Mouse (Mus musculus): ENCODE results near the gene Scrg1. TPM values are rescaled to one million over a fixed set of nuclear protein-coding genes. Genes with fewer than 3 reads are reported as not detected.

The Scrg1 gene
- polyA plus RNA-seq, 1 experiment from 2014 or later = 0.74 TPM

- no peaks in the 10 kb centered on the region for H3K9me3 ChIP-seq (replicated peaks; ENCODE audit: control insufficient read depth, low read length)
- no peaks in the 10 kb centered on the region for H3K4me1 ChIP-seq (ENCODE audit: control insufficient read depth, insufficient read depth, low read length)
- H3K9ac ChIP-seq (ENCODE audit: low read length) = no peak overlapping the region
- no peaks in the 10 kb centered on the region for H3K36me3 ChIP-seq (ENCODE audit: control insufficient read depth, insufficient read depth, low read length)
- H3K27me3 ChIP-seq (ENCODE audit: control insufficient read depth, insufficient read depth, low read length) = no peaks in the 10 kb centered on the region
- ATAC-seq (ENCODE audit: insufficient read depth, low FRiP score) = no peak
- H3K4me2 ChIP-seq (ENCODE audit: low read depth, low read length) = no peak overlapping the region
- WGBS = 91% methylated on average over 5 of the region's 5 CpGs
- no peak overlapping the region for H3K27ac ChIP-seq (ENCODE audit: low read length)
- no peak overlapping the region for H3K4me3 ChIP-seq (replicated peaks; ENCODE audit: low read length)
Observed at GRCm38 (mm10) chr8:57470863-57471262, 15.1 kb downstream of the Scrg1 start.

- no peak for ATAC-seq (ENCODE audit: insufficient read depth, low FRiP score)
- Histone ChIP-seq H3K27ac (ENCODE audit: low read length) (no peak overlapping the region), H3K9me3 (replicated peaks; ENCODE audit: control insufficient read depth, low read length) (no peaks in the 10 kb centered on the region), H3K4me2 (ENCODE audit: low read depth, low read length) (no peak overlapping the region), H3K36me3 (ENCODE audit: control insufficient read depth, insufficient read depth, low read length) (no peaks in the 10 kb centered on the region), H3K27me3 (ENCODE audit: control insufficient read depth, insufficient read depth, low read length) (no peaks in the 10 kb centered on the region), H3K4me1 (ENCODE audit: control insufficient read depth, insufficient read depth, low read length) (no peaks in the 10 kb centered on the region), H3K4me3 (replicated peaks; ENCODE audit: low read length) (no peak overlapping the region), H3K9ac (ENCODE audit: low read length) (no peak overlapping the region)
- WGBS = 66% methylated on average over 6 of the region's 6 CpGs
Observed at GRCm38 (mm10) chr8:57473751-57474150, 18.0 kb downstream of the Scrg1 start.

- Histone ChIP-seq H3K36me3 (ENCODE audit: control insufficient read depth, insufficient read depth, low read length) (peaks cover 10% of the 10 kb centered on the region; the same call in 1 of the 2 replicates), H3K27me3 (ENCODE audit: control insufficient read depth, insufficient read depth, low read length) (no peaks in the 10 kb centered on the region), H3K4me1 (ENCODE audit: control insufficient read depth, insufficient read depth, low read length) (no peaks in the 10 kb centered on the region), H3K4me3 (replicated peaks; ENCODE audit: low read length) (no peak overlapping the region), H3K9me3 (replicated peaks; ENCODE audit: control insufficient read depth, low read length) (no peaks in the 10 kb centered on the region), H3K4me2 (ENCODE audit: low read depth, low read length) (no peak overlapping the region), H3K27ac (ENCODE audit: low read length) (no peak overlapping the region), H3K9ac (ENCODE audit: low read length) (no peak overlapping the region)
- 56% methylated on average over 3 of the region's 3 CpGs for WGBS
- no peak for ATAC-seq (ENCODE audit: insufficient read depth, low FRiP score)
Observed at GRCm38 (mm10) chr8:57478406-57478805, 22.7 kb downstream of the Scrg1 start.

GRCm38 (mm10) chr8:57479700-57480099 lies 24.0 kb downstream of the Scrg1 start:
- 89% methylated on average over 8 of the region's 8 CpGs for WGBS
- Histone ChIP-seq H3K4me1 (ENCODE audit: control insufficient read depth, insufficient read depth, low read length) (no peaks in the 10 kb centered on the region), H3K9me3 (replicated peaks; ENCODE audit: control insufficient read depth, low read length) (no peaks in the 10 kb centered on the region), H3K27me3 (ENCODE audit: control insufficient read depth, insufficient read depth, low read length) (no peaks in the 10 kb centered on the region), H3K9ac (ENCODE audit: low read length) (no peak overlapping the region), H3K27ac (ENCODE audit: low read length) (no peak overlapping the region), H3K4me2 (ENCODE audit: low read depth, low read length) (no peak overlapping the region), H3K36me3 (ENCODE audit: control insufficient read depth, insufficient read depth, low read length) (peaks cover 10% of the 10 kb centered on the region; the same call in 1 of the 2 replicates), H3K4me3 (replicated peaks; ENCODE audit: low read length) (no peak overlapping the region)
- no peak for ATAC-seq (ENCODE audit: insufficient read depth, low FRiP score)

- no peak overlapping the region for H3K27ac ChIP-seq (ENCODE audit: low read length)
- H3K4me1 ChIP-seq (ENCODE audit: control insufficient read depth, insufficient read depth, low read length) = peaks cover 3% of the 10 kb centered on the region
- WGBS = 74% methylated on average over 4 of the region's 4 CpGs
Observed at GRCm38 (mm10) chr8:57480606-57481005, 24.9 kb downstream of the Scrg1 start.

GRCm38 (mm10) chr8:57486491-57487440 lies 31.0 kb downstream of the Scrg1 start:
- peak; percentile 34 for ATAC-seq (ENCODE audit: insufficient read depth, low FRiP score)
- Histone ChIP-seq H3K4me2 (ENCODE audit: low read depth, low read length) (peak overlapping the region; percentile 94), H3K27ac (ENCODE audit: low read length) (peak overlapping the region; percentile 96), H3K36me3 (ENCODE audit: control insufficient read depth, insufficient read depth, low read length) (peaks cover 9% of the 10 kb centered on the region; the same call in 1 of the 2 replicates), H3K9ac (ENCODE audit: low read length) (peak overlapping the region; percentile 85), H3K4me3 (replicated peaks; ENCODE audit: low read length) (peak overlapping the region; percentile 89), H3K9me3 (replicated peaks; ENCODE audit: control insufficient read depth, low read length) (no peaks in the 10 kb centered on the region), H3K4me1 (ENCODE audit: control insufficient read depth, insufficient read depth, low read length) (peaks cover 12% of the 10 kb centered on the region), H3K27me3 (ENCODE audit: control insufficient read depth, insufficient read depth, low read length) (no peaks in the 10 kb centered on the region)
- under 1% methylated on average over 54 of the region's 54 CpGs for WGBS

More at GRCm38 (mm10) chr8:57480606-57481005, 24.9 kb downstream of the Scrg1 start:
- Histone ChIP-seq H3K9ac (ENCODE audit: low read length) (no peak overlapping the region), H3K4me2 (ENCODE audit: low read depth, low read length) (no peak overlapping the region), H3K36me3 (ENCODE audit: control insufficient read depth, insufficient read depth, low read length) (peaks cover 10% of the 10 kb centered on the region; the same call in 1 of the 2 replicates), H3K9me3 (replicated peaks; ENCODE audit: control insufficient read depth, low read length) (no peaks in the 10 kb centered on the region), H3K4me3 (replicated peaks; ENCODE audit: low read length) (no peak overlapping the region), H3K27me3 (ENCODE audit: control insufficient read depth, insufficient read depth, low read length) (no peaks in the 10 kb centered on the region)
- ATAC-seq (ENCODE audit: insufficient read depth, low FRiP score) = no peak

GRCm38 (mm10) chr8:57487441-57488155 lies 31.9 kb downstream of the Scrg1 start, which contains the start of gene Sap30:
TSS of gene Sap30 (minus strand) at chr8:57487860.
- Histone ChIP-seq H3K9ac (ENCODE audit: low read length) (peak within 1 kb of the TSS; percentile 85), H3K27me3 (ENCODE audit: control insufficient read depth, insufficient read depth, low read length) (no peaks in the 10 kb centered on the region), H3K4me3 (replicated peaks; ENCODE audit: low read length) (peak within 1 kb of the TSS; percentile 89), H3K4me2 (ENCODE audit: low read depth, low read length) (peak within 1 kb of the TSS; percentile 94), H3K4me1 (ENCODE audit: control insufficient read depth, insufficient read depth, low read length) (peaks cover 12% of the 10 kb centered on the region), H3K27ac (ENCODE audit: low read length) (peak within 1 kb of the TSS; percentile 96), H3K9me3 (replicated peaks; ENCODE audit: control insufficient read depth, low read length) (no peaks in the 10 kb centered on the region), H3K36me3 (ENCODE audit: control insufficient read depth, insufficient read depth, low read length) (peaks cover 3% of the 10 kb centered on the region)
- peak; percentile 96 for ATAC-seq (ENCODE audit: insufficient read depth, low FRiP score)
- under 1% methylated on average over 66 of the region's 66 CpGs for WGBS

GRCm38 (mm10) chr8:57488312-57488765 lies 32.6 kb downstream of the Scrg1 start:
- Histone ChIP-seq H3K9me3 (replicated peaks; ENCODE audit: control insufficient read depth, low read length) (no peaks in the 10 kb centered on the region), H3K27me3 (ENCODE audit: control insufficient read depth, insufficient read depth, low read length) (no peaks in the 10 kb centered on the region)
- WGBS = under 1% methylated on average over 25 of the region's 25 CpGs

More at GRCm38 (mm10) chr8:57488312-57488765, 32.6 kb downstream of the Scrg1 start:
- H3K4me1 ChIP-seq (ENCODE audit: control insufficient read depth, insufficient read depth, low read length) = peaks cover 12% of the 10 kb centered on the region
- ATAC-seq (ENCODE audit: insufficient read depth, low FRiP score) = peak; percentile 62
- H3K36me3 ChIP-seq (ENCODE audit: control insufficient read depth, insufficient read depth, low read length) = no peaks in the 10 kb centered on the region; the same call in 1 of the 2 replicates
- H3K27ac ChIP-seq (ENCODE audit: low read length) = peak overlapping the region; percentile 96
- H3K9ac ChIP-seq (ENCODE audit: low read length) = peak overlapping the region; percentile 84
- H3K4me3 ChIP-seq (replicated peaks; ENCODE audit: low read length) = peak overlapping the region; percentile 89
- peak overlapping the region; percentile 94 for H3K4me2 ChIP-seq (ENCODE audit: low read depth, low read length)
